Mouse (Mus musculus): ENCODE data around the gene Gal3st2. TPM values are rescaled to one million over a fixed set of nuclear protein-coding genes. Genes with fewer than 3 reads are reported as not detected.

Gene Gal3st2
- polyA plus RNA-seq (2017; shearing (Covaris generic)): not detected

DNA sequence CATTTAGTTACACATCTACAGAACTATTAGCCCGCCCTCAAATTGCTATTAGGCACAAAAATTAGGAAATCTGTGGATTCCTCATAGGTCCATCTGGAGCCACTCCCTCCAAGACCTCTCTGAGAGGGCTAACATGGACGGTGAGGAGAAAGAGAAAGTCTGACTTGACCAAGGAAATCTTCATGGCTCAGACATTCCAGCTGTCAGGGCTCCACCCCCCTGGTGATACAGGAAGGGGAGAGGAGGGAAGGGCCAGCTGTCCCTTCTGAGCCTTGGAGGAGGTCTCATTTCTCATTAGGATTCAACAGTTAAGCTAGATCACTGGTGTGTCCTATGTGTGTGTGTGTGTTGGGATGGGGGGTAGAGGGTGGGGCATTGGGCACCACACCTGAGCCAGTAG lies at the start of gene Gal3st2:
Gal3st2 (plus strand) TSS at position 259 of the 400 bp plus-strand sequence.

DNA sequence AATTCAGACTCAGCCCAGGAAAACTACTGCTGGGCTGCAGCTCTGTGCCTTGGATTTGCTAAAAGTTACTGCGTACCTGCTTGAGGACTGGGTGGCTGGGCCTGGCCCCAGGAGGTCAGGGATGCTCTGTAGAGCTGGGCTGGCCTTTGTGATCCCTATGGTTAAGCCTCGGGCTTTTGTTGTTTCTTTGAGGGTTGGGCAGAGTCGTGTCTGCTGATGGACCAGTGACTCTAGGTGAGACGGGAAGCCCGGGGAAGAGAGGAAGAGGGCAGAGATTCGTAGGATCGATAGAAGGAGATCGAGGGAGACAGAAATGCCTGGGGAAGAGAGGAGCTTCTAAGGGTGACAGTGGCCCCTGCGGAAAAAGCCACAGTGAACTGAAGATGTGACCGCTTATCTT lies 36.5 kb upstream of the Gal3st2 start, which contains the start of gene D2hgdh:
D2hgdh (plus strand) TSS at position 301 of the 400 bp plus-strand sequence.

DNA sequence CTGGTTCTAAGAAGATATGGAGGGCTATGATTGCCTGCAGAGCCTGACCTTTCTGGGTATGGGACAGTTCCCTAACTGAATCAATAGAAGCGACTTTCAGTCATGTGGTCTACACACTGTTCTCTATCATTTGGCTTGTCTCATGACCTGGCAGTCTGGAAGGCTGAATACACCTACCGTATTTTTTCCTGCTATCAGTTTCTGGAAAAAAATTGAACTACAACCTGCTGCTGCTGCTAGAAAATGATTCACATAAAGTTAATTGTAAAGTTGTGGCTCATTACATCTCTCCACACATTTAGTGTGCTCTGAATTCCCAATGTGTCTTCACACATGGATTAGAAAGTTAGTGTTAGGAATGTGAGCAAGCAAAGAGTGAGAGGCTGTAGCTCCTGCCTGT lies 56.9 kb downstream of the Gal3st2 start, which contains the start of gene Gal3st2b:
Gal3st2b (plus strand) TSS at position 301 of the 400 bp plus-strand sequence.

Other genes with a start within 250 kb of the Gal3st2 start
- 159 TPM for gene Stk25, start 202.6 kb upstream of the Gal3st2 start, polyA plus RNA-seq (2017; shearing (Covaris generic))
- gene Bok, start 175.6 kb upstream of the Gal3st2 start, polyA plus RNA-seq (2017; shearing (Covaris generic)): not detected
- gene Atg4b, start 109.8 kb upstream of the Gal3st2 start, polyA plus RNA-seq (2017; shearing (Covaris generic)): 145 TPM
- 23.9 TPM for gene Thap4, start 106.4 kb upstream of the Gal3st2 start, polyA plus RNA-seq (2017; shearing (Covaris generic))
- 58.7 TPM for gene Dtymk, start 59.4 kb upstream of the Gal3st2 start, polyA plus RNA-seq (2017; shearing (Covaris generic))
- gene Ing5, start 57.3 kb upstream of the Gal3st2 start, polyA plus RNA-seq (2017; shearing (Covaris generic)): 53.6 TPM
- gene D2hgdh, start 36.4 kb upstream of the Gal3st2 start, polyA plus RNA-seq (2017; shearing (Covaris generic)): 30.2 TPM
- gene Gal3st2b, start 57.0 kb downstream of the Gal3st2 start, polyA plus RNA-seq (2017; shearing (Covaris generic)): 0.12 TPM
- 0.06 TPM for gene Gal3st2c, start 129.2 kb downstream of the Gal3st2 start, polyA plus RNA-seq (2017; shearing (Covaris generic))
- gene Neu4, start 159.1 kb downstream of the Gal3st2 start, polyA plus RNA-seq (2017; shearing (Covaris generic)): not detected
- gene Pdcd1, start 191.2 kb downstream of the Gal3st2 start, polyA plus RNA-seq (2017; shearing (Covaris generic)): 8.5 TPM

Data from naive thymus-derived CD4-positive, alpha-beta T cell, adult 5 months (primary cell).